Mouse (Mus musculus): Measurements from ENCODE around the gene Exo1. TPM values are rescaled to one million over a fixed set of nuclear protein-coding genes. Genes with fewer than 3 reads are reported as not detected.

Gene Exo1
- polyA plus RNA-seq, 1 experiment from 2014 or later: 28.7 TPM

DNA sequence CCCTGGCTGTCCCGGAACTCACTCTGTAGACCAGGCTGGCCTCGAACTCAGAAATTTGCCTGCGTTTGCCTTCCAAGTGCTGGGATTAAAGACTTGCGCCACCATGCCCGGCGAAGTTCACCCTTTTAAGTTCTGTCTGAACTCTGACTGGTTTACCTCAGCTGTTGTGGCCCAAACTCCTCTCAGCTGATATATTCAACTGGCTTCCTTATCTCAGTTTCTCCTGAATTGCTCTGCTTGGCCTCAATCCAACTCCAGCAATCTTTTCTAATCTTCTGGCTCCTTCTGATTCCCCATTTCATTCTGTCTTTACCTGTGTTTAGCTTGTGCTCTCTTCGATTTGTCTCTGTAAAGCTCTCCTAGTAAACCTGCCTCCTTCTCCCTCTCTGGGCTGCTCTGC is 62.8 kb downstream of the Exo1 start:
- Histone ChIP-seq H3K36me3 (ENCODE audit: control insufficient read depth, insufficient read depth) (no peaks in the 10 kb centered on the region), H3K27me3 (ENCODE audit: control insufficient read depth, insufficient read depth, low read length) (no peaks in the 10 kb centered on the region), H3K9ac (ENCODE audit: low read length) (no peak overlapping the region), H3K4me3 (ENCODE audit: low read length) (no peak overlapping the region), H3K4me2 (ENCODE audit: low read depth, low read length) (no peak overlapping the region), H3K27ac (ENCODE audit: low read length) (no peak overlapping the region), H3K4me1 (ENCODE audit: control insufficient read depth, insufficient read depth, low read length) (no peaks in the 10 kb centered on the region), H3K9me3 (replicated peaks; ENCODE audit: control insufficient read depth, low read length) (no peaks in the 10 kb centered on the region)
- ATAC-seq (replicated peaks; ENCODE audit: extremely low read depth, insufficient read depth, low FRiP score): no peak
- 79% methylated on average over 7 of the region's 7 CpGs for WGBS

DNA sequence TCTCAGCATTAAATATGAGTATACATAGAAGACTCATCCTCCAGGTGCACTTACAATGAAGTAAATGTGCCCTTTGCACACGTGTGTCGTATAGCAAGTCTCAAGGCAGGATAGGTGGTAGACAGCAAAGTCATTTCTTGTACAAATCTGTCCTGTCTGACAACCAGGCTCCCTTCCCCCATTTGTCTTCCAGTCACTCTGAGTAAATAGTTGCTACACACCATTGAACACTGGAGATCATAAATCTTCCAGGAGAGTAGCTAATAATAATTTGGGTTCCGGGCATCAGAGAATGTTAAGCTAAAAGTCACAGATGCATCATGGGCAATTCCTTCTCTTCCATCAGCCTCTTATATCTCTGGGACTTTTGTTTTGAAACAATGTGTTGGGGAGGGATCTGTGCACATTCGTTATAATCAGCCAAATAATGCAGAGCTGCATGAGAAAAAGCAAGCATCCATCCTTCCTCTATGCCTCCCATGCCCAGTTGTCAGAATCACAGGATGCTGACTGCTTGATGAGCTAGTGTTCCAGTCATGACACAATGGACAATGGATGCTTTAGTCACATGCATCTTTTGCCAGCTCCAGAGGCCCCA is 66.4 kb downstream of the Exo1 start:
- Histone ChIP-seq H3K36me3 (ENCODE audit: control insufficient read depth, insufficient read depth) (no peaks in the 10 kb centered on the region), H3K9ac (ENCODE audit: low read length) (no peak overlapping the region), H3K4me1 (ENCODE audit: control insufficient read depth, insufficient read depth, low read length) (no peaks in the 10 kb centered on the region), H3K27ac (ENCODE audit: low read length) (no peak overlapping the region), H3K9me3 (replicated peaks; ENCODE audit: control insufficient read depth, low read length) (no peaks in the 10 kb centered on the region), H3K4me3 (ENCODE audit: low read length) (no peak overlapping the region), H3K4me2 (ENCODE audit: low read depth, low read length) (no peak overlapping the region), H3K27me3 (ENCODE audit: control insufficient read depth, insufficient read depth, low read length) (no peaks in the 10 kb centered on the region)
- 69% methylated on average over 4 of the region's 4 CpGs for WGBS
- ATAC-seq (replicated peaks; ENCODE audit: extremely low read depth, insufficient read depth, low FRiP score): no peak

GRCm38 (mm10) chr1:175950421-175950820 is 70.0 kb downstream of the Exo1 start:
- Histone ChIP-seq H3K27ac (ENCODE audit: low read length) (no peak overlapping the region), H3K27me3 (ENCODE audit: control insufficient read depth, insufficient read depth, low read length) (no peaks in the 10 kb centered on the region), H3K9ac (ENCODE audit: low read length) (no peak overlapping the region), H3K4me3 (ENCODE audit: low read length) (no peak overlapping the region), H3K9me3 (replicated peaks; ENCODE audit: control insufficient read depth, low read length) (peaks cover 3% of the 10 kb centered on the region; the same call in 1 of the 2 replicates), H3K4me2 (ENCODE audit: low read depth, low read length) (no peak overlapping the region), H3K4me1 (ENCODE audit: control insufficient read depth, insufficient read depth, low read length) (no peaks in the 10 kb centered on the region), H3K36me3 (ENCODE audit: control insufficient read depth, insufficient read depth) (no peaks in the 10 kb centered on the region)
- WGBS: 76% methylated on average over 3 of the region's 3 CpGs
- no peak for ATAC-seq (replicated peaks; ENCODE audit: extremely low read depth, insufficient read depth, low FRiP score)

- H3K36me3 ChIP-seq (ENCODE audit: control insufficient read depth, insufficient read depth): no peaks in the 10 kb centered on the region
- no peaks in the 10 kb centered on the region for H3K27me3 ChIP-seq (ENCODE audit: control insufficient read depth, insufficient read depth, low read length)
- H3K4me2 ChIP-seq (ENCODE audit: low read depth, low read length): no peak overlapping the region
- H3K9ac ChIP-seq (ENCODE audit: low read length): no peak overlapping the region
- no peak overlapping the region for H3K4me3 ChIP-seq (ENCODE audit: low read length)
- ATAC-seq (replicated peaks; ENCODE audit: extremely low read depth, insufficient read depth, low FRiP score): no peak
- peaks cover 3% of the 10 kb centered on the region; the same call in 1 of the 2 replicates for H3K9me3 ChIP-seq (replicated peaks; ENCODE audit: control insufficient read depth, low read length)
- WGBS: 85% methylated on average over 2 of the region's 2 CpGs
- H3K4me1 ChIP-seq (ENCODE audit: control insufficient read depth, insufficient read depth, low read length): no peaks in the 10 kb centered on the region
- H3K27ac ChIP-seq (ENCODE audit: low read length): no peak overlapping the region
Measured at GRCm38 (mm10) chr1:175950851-175951250, 70.5 kb downstream of the Exo1 start.

DNA sequence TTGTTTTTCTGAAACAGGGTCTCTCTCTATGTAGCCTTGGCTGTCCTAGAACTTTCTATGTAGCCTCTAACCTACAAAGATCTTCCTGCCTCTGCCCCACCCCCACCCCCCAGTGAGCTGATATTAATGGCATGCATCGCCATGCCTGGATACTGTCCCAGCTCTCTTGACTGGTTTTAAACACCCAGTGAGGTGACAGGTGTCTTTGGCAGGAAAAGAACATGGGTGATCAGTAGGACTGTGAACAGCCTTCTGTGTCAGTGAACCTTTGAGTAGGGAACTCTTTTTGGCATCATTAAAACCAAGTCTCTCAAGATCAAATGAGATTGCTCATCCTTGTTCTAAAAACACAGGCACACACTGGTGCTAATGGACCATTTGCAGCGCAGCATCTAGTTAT is 81.4 kb downstream of the Exo1 start:
- 68% methylated on average over 2 of the region's 2 CpGs for WGBS
- no peak overlapping the region for H3K4me2 ChIP-seq (ENCODE audit: low read depth, low read length)
- no peaks in the 10 kb centered on the region for H3K27me3 ChIP-seq (ENCODE audit: control insufficient read depth, insufficient read depth, low read length)
- no peak overlapping the region for H3K9ac ChIP-seq (ENCODE audit: low read length)
- no peaks in the 10 kb centered on the region for H3K36me3 ChIP-seq (ENCODE audit: control insufficient read depth, insufficient read depth)
- H3K27ac ChIP-seq (ENCODE audit: low read length): no peak overlapping the region
- no peak overlapping the region for H3K4me3 ChIP-seq (ENCODE audit: low read length)
- no peaks in the 10 kb centered on the region for H3K9me3 ChIP-seq (replicated peaks; ENCODE audit: control insufficient read depth, low read length)
- ATAC-seq (replicated peaks; ENCODE audit: extremely low read depth, insufficient read depth, low FRiP score): no peak
- no peaks in the 10 kb centered on the region for H3K4me1 ChIP-seq (ENCODE audit: control insufficient read depth, insufficient read depth, low read length)

Other genes starting within 250 kb of the Exo1 start
- gene Opn3, start 187.8 kb upstream of the Exo1 start, polyA plus RNA-seq (2015; fragmentation: Nextera tagmentation; extraction: Ambion mirVana): 12.2 and 13.7 TPM in 2 replicates
- 3.0 and 3.8 TPM in 2 replicates for gene Chml, start 187.7 kb upstream of the Exo1 start, polyA plus RNA-seq (2015; fragmentation: Nextera tagmentation; extraction: Ambion mirVana)
- gene Wdr64, start 182.0 kb upstream of the Exo1 start, polyA plus RNA-seq (2015; fragmentation: Nextera tagmentation; extraction: Ambion mirVana): not detected in 2 replicates
- 0.28 and 0.31 TPM in 2 replicates for gene Gm38100, start 39.7 kb downstream of the Exo1 start, polyA plus RNA-seq (2015; fragmentation: Nextera tagmentation; extraction: Ambion mirVana)
- gene Rbm8a2, start 98.5 kb downstream of the Exo1 start, polyA plus RNA-seq (2015; fragmentation: Nextera tagmentation; extraction: Ambion mirVana): 0.22 and 0.98 TPM in 2 replicates